Mouse (Mus musculus): ENCODE results near the gene Deup1. TPM values are rescaled to one million over a fixed set of nuclear protein-coding genes. Genes with fewer than 3 reads are reported as not detected.

Gene Deup1
- not detected in 4 replicates for total RNA-seq (2023)

GRCm38 (mm10) chr9:15627785-15628287 is at the start of gene Deup1:
TSS of gene Deup1 (minus strand) at chr9:15627933.

Other genes with a start within 250 kb of the Deup1 start
- gene Smco4, start 134.5 kb downstream of the Deup1 start, total RNA-seq (2023) = 9.2 to 14.9 TPM (median 12.6 TPM) in 4 replicates
- 9.2 to 11.0 TPM (median 10.9 TPM) in 4 replicates for gene Slc36a4, start 81.8 kb upstream of the Deup1 start, total RNA-seq (2023)
- not detected in 4 replicates for gene Mtnr1b, start 246.6 kb upstream of the Deup1 start, total RNA-seq (2023)

All from B cell, adult 62 days (primary cell).